Mouse (Mus musculus) urinary bladder, postnatal 14 days (tissue): ENCODE measurements around the gene Gm27021.

Source experiments
- DNase-seq: peaks from one replicate; pipeline ENCODE4 v3.0.0; 2021; ENCODE audit warnings: low spot score

Gm27021 gene

DNA sequence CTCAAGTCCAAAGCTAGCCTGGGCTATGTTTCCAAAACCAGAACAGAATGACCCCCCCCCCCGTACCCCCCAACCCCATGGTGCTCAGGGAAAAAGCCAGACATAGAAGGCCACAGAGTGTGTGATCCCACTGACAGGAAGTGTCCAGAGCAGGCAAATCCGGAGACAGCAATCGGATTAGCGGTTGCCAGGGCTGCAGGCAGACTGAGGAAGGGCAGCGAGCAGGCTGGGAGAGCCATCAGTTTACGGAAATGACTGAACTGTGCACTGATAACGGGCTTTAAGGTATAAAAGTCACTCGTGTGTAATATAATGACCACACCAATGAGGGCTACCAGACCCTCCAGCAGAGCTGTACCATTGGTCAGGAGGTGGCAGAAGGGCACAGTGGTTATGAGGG is 26.6 kb downstream of the Gm27021 start:
- DNase-seq, result no peak

DNA sequence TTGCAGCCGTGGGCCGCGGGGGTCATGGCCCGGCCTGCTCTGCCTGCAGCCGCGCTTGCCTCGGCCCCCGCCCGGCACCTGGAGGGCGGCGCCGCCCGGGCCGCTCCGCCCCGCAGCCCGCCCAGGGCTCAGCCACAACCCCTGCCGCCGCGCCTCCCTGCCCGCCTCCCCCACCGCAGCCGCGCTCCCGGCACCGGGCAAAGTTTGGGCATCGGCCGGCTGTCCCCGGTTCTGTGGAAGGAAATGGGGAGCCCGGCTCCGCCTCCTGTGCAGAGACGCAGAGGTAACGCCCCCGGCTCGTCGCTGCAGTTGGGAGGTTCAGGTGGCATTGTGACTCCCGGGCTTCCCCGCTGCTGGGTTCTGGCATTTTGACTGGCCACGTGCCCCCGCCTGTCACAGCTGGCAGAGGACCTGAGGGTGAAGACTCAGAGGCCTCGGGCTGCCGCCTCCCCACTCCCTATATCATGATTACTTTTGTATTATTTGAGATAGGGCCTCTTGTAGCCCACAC is 33.5 kb downstream of the Gm27021 start:
- DNase-seq, result peak; percentile 53

DNA sequence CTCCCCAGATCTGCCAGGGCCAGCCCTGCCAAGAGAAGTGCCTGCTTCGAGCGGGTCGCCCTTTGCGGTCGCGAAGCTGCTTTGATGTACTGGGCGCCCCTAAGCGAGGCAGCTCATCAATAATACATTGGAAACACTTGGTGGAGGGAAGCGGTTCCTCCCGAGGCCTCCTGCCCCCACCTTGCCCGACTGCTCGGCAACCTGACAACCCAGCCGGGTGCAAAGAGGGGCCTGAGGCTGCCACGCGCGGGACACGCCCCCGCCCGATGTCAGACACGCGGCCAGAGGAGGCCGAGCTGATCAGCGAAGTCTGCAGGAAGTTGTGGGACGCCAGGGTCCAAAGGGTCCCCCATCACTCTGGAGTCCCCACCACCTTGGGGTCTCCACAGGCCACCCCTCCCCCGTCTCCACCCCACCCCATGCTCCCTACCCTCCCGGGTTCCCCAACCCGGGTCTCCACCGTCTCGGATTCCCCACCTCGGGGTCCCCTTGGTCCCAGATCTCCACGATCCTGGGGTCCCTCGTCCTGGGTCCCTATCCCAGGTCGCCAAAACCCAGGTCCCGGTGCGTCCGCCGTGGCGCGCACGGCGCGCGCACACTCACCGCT is 34.1 kb downstream of the Gm27021 start:
- DNase-seq, result no peak

DNA sequence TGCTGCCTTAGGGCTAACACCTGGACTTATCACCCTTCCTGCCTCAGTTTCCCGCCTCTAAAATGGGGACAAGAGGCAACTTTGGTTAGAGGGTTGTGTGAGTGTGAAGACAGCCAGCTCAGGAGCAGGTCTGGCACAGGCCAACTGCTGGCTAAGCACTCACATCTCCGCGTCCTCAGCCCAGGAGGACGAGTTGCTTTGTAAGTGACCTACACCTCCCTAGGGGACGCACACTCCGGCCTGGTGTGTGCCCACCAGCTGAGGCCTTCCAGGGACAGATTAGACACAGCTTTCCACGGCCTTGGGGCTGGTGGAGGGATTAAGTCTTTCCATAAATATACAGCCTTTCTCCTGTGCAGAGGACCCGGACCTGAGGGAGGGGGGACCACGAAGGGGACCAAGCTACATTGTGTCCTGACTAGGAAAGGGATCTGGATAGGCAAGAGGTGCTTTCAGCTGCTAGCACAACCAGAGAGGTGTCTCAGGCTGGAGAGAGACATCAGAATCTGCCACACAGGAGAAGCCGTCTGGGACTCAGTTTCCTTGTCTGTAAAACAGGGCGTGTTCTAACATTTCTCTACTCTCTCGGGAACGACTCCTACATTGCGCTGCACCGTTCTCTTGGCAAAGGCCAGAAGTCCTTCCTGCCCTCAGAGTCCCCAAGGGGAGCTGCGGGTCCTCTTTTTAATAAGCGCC is 34.8 kb downstream of the Gm27021 start:
- no peak for DNase-seq

DNA sequence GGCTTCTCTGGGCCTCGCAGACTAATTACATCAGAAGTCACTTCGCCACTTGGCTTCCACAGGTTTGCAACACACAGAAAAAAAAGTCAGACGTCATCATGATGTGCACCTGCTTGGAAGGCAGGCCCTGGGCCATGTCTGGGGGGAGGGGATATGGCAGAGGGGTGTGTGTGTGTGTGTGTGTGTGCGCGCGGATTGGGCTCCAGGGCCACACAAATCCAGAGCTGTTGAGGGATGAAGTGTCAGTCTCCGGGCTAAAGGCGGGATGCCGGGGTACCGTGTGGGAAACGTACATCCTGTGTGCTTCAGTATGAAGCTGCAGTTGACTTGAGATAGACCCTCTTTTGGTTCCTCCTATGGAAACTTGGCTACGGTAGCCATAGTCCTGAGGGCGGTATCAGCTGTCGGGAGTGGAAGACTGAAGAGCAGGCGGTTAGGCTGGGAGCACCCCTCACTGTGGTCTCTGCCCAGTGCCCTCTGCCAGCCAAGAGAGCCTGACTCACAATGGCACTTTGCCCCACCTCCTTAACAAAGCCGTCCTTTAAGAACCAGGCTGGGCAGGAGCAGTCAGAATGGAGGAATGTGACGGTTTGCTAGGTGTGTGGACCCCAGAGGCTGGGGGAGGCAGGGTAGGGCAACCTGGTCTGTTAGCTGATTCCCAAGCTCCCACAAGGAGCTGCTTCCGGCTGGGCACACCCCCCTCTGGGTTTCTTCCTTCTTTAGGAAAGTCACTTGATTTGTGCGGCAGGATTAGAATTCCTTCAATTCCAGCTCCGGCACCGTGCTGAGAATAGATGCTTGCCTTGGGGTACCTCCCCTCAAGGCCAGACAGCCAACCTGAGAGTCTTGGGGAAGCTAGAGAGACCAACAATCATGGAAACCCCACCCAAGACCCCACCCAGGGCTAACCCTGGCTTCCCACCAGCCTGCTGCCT is 36.2 kb downstream of the Gm27021 start:
- no peak for DNase-seq

DNA sequence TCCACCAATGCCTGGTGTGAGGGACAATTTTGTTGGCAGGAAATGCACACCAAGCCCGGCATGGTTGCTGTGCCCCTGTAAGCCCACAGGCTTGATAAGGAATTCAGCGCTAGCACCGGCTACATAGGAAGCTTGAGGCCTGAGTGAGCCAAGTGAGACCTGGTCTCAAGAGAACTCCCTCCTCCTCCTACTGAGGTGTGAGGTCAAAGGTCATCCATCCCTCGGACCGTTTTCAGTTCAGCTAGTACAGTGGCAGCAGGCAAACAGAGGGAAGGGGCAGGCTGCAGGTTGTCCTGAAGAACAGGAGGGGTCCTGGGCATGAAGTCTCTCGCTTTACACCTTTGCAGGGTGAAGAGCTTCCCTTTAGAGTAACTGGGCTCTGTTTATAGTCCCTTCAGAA is 37.0 kb downstream of the Gm27021 start:
- DNase-seq, result no peak

DNA sequence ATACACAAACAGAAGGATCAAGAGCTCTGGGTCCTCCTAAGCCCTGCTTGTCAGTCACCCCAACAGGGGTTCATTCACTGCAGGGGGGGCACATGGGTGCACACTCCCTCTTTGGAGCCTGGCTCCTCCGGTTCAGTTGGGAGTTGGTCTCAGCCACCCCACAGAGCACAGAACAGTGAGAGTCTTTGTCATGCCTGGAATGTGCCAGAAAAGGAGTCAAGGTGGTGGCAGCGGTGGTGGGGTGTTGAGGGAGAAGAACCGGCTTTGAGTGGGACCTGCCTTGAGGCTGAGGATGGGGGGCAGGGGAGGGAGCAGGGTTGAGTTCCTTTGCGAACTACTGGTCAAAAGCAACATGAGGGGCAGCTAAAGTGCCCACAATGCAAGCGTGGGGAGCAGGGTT is 37.8 kb downstream of the Gm27021 start:
- DNase-seq, result no peak

DNA sequence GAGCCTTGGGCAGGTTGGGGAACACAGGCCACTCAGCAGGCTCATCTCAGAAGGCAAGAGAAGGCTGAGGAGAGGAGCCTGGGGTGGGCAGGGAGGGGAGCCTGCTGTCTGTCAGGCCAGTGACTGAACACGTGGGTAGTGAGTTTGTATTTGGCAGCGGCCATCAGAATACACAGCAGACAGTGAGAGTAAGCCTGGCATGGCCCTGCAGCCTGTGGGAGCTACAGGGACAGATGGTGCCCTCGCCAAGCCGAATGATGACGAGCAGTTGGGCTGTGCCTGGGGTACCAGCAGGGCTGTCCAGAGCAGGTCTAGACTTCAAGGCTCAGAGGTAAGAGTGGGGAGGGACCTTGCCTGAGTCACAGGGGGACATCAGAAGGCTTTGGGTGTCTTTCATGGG is 40.6 kb downstream of the Gm27021 start:
- DNase-seq, result no peak

DNA sequence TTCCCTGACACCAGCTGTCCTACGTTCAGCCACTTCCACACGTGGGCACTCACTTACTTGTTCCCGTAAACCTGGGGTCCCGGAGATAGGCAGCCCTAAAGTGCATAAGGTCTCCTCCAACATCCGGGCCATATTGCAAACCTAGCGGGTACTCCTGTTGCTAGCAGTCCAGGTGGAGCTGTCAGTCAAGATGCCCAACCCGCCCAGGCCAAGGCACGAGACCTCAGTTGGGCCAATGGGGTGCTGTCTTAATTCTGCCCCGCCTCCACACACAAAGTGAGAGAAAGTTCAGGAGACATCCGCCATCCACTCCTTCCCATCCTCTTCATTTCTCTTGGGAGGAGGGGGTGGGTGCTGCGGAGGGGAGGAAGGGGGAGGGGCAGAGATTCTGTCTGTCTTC is 41.4 kb downstream of the Gm27021 start:
- no peak for DNase-seq

DNA sequence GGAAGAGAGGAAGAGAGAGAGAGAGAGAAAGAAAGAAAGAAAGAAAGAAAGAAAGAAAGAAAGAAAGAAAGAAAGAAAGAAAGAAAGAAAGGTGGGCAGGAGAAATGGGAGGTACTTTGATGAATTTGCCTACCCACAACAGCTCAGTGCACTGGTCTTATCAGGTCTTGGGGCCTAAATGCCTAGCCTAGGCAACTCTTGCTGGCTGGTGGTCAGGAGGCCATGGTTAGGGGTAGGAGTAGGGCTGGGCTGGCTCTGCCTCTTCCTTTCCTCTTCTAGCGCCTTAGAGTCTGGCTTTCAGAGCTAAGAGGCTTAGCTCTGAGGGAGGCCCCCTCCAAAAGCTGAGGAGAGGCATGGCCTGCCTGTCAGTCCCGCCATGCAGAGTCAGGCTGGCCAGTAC is 44.3 kb downstream of the Gm27021 start:
- DNase-seq, result no peak

DNA sequence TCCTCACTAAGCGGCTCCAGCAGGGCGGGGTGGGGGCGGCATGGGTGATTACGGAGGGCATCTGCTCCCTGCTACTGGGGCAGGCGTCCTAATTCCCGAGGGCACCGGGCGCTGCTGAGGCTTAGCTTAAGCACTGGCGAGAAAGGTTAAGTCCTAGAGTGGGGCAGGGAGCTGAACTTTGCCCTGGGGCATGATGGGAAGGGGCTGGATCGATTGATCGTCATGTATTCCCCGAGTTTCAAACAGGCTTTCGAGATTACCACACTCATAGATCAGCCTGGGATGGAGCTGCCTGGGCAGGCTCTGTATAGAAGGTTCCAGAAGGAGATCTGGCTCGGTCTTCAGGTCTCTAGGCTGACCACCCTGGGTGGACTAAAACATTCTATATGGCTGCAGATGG is 45.7 kb downstream of the Gm27021 start:
- DNase-seq, result no peak

DNA sequence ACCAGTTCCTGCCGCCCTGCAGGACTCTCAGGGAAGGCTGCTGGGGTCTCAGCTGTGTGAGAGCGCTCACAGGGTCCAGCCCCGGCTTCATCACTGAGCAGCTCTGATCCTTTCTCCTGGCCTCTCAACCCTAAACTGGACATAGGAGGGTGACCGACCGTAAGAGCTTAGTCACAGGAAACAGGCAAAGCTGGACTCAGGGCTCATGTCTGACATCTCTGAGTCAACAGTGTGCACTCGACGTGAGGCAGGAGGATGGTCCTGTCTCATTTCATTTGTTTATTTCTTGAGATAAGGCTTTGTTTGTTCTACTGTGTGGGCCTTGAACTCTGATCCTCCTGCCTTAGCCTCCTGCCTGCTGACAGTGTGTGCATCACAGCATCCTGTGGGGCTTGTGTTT is 47.4 kb downstream of the Gm27021 start:
- no peak for DNase-seq

DNA sequence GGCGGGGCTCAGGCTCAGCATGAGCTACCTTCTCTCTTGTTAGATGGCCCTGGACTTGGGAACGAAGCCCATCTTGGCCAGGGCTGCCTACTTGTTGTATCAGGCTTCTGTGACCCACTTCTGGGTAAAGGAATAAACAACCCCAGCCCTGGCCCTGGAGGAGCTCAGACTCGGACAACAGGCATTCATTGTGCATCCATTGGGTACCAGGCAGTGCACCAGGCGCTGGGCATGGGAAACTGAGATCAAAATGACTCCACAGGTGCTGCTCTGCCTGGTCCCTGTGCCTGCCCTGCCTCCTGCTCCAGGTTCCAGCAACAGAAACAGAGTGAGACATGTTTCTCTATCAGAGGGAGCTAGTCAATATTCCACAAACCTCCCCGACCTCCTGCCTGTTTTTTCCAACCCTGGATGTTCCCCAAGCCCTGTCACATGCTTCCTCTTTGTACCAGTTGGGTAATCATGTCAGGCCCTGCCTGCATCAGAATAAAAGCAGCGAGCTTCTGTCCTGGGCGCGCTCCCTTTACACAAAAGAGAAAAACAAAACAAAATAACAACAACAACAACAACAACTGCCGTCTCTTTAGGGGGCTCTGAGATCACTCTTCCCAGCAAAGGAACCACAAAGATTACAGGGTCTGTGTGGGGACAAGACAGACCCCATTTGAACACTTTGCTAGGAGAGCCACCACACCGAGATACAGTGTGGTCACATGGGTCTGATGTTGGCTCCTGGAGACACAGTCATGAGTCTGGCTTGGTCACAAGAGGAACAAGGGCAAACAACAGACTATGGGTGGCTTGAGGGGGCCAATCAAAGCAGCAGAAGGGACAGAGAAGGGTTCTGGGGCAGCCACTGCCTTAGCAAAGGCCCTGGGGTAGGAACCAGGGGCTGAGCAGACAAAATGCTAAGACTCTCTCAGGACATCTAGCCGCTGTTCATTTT is 48.4 kb downstream of the Gm27021 start:
- DNase-seq, result no peak

DNA sequence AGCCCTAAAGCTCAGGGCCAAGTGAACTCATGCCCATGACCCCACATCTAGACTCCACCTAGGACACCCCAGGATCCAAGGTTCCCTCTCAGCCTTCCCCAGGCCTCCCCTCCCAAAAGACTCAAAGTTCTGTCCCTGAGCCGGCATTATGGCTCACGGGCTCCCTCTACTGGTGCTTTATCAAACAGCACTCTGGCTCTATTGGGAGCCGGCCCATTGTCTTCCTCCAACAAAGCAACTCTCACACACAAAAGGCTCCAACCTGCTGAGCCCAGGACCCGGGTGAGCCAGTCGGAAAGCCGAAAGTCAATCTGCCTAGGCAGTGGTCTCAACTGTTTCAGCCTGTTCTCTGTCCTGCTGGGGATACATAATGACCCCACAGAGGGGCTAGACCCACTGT is 49.8 kb downstream of the Gm27021 start:
- peak; percentile 64 for DNase-seq

DNA sequence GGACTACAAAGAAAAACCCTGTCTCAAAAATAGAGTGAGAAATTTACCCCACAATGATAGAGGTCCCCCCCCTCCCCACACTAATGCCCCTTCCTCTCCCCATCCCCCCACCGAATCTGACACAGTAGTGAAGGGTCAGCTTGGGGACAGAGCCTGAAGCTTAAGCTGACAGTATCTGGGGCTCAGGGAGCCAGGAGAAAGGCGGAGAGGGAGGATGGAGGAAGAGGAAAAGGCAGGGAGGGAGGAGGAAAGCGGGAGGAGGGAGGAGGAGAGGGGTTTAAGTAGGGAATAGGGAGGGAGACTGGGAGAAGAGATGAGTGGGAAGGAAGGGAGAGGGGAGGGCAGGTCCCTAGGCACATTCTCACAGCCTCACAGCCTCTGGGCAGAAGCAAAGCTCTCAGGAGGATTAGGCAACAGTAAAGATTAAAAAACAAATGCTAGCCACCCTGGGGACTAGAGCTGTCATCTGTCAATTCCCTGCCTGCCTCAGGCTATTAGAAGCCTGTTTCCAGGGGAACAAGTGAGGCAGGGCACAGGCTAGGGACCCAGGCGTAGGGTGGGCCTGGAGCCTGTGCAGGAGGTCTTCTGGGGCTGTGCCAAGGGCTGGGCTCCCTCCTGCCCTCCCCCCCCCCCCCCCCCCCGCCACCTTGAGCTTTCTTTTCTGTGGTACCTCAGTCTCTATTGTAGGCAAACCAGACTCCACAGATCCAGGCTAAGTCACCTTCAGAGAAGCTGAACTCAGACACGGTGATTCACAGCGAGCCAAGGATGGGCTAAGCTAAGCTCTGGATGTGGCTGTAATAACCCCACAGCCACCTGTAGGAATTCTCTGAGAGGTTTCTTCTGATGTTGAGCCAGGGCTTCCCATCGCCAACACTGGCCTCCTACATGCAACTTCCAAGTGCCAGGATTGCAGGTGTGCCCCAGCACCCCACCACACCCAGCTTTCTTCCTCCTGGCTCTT is 50.9 kb downstream of the Gm27021 start:
- no peak for DNase-seq

DNA sequence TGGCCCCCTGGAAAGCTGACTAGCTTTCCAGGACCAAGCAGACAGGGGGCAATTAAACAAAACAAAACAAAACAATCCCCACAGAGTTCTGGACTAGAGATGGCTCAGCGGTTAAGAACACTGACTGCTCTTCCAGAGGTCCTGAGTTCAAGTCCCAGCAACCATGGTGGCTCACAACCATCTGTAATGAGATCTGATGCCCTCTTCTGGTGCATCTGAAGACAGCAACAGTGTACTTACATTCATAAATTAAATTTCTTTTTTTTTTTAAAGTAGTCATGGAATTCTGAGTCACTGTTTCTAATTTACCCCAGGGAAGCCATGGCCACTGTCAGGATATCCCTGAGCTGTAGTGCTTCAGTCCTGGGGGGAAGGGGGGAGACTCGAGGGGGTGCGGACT is 53.4 kb downstream of the Gm27021 start:
- DNase-seq, result no peak

DNA sequence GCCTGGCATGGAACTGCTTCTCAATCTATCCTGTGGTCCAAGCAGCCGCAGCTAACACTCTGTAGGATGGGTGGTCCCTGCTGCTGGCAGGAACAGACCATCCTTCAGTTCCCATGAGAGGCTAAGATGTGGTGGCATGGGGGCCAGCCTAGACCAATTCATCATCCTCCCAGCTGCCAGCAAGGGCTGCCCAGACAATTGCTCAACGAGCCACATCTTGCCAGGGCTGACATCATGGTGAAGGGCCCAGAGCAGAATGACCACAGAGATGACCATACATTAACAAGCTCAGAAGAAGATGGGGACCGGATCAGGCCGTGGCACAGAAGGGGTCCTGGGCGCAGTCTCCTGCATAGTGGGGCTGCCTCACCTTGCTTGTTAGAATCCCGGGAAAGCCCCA is 57.1 kb downstream of the Gm27021 start:
- no peak for DNase-seq

DNA sequence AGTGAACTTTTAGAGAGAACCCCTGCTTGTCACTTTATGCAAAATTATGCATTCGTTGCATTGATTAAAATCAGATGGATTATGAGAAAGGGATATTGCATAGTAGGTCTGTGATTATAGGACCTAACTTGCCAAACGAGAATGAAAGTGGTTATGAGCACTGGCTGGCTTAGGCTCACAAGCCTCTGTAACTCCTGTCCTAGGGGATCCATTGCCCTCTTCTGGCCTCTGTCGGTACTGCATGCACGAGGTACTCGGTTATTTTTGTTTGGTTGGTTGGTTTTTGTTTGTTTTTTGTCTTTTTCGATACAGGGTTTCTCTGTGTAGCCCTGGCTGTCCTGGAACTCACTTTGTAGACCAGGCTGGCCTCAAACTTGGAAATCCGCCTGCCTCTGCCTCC is 60.0 kb downstream of the Gm27021 start:
- DNase-seq, result peak; percentile 86

DNA sequence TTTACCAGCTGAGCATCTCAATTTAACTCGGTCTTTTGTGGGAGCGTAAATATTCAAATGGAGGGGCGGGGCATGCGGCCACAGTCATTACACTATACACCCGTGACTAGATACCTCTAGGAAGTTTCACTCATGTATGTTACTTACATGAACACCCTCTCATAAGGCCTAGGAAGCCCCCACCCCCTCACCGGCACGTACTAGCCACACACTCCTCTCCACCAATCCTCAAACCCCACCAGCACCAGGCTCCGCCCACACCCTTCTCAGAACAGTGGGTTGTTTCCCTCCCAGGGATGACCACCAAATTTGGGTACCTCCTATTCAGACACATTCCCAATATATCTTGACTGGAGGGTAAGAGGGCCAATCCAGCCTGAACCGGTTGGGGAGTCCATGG is 60.4 kb downstream of the Gm27021 start:
- no peak for DNase-seq

DNA sequence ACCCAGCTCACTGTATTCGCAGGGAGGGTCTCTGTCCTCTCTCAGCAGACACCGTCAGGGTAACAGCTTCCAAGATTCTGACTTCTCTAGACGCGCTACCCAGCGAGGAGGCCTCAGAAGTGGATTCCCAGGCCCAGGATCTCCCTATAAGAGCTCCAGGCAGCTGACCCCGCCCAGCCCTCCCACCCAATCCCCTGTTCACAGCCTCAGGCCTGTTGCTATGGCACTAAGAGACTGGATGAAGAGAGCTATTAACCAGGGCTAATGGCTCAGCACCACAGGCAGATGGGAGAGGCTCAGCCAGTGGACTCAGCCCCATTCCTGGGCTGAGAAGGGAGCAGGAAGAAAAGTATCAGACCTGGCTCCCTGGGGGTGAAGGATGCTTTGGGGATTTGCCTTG is 65.2 kb downstream of the Gm27021 start:
- DNase-seq, result no peak

DNA sequence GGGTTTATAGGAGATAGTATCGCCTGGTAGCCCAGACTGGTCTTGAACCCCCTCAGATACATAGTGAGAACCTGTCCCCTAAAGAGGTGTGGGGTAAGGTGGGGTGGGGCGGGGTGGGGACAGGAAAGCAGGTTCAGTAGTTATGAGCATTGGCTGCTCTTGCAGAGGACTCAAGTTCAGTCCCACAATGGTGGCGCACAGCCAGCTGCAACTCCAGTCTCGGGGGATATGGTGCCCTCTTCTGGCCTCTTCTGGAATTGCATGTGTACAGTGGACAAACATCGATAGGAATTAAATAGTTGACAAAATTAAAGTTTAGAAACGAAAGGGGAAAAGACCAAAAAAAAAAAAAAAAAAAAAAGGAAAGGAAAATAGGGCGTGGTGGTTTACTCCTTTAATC is 68.4 kb downstream of the Gm27021 start:
- DNase-seq, result peak; percentile 82
